Mouse (Mus musculus) T-helper 1 cell (primary cell): ENCODE measurements around the gene Asl.
"Not testable (repeated sequence)": the region's sequence is repeated elsewhere in the genome, so short reads cannot be mapped to it uniquely, and the experiment has no call there.

Experiments
- in situ Hi-C: fragments of 300-600 bp; cut with MboI, MseI; formaldehyde crosslinking; loops from one replicate; pipeline ENCODE4 v1.15.1; 2025; ENCODE audit warnings: high pct_unique_total_duplicates

The Asl gene

DNA sequence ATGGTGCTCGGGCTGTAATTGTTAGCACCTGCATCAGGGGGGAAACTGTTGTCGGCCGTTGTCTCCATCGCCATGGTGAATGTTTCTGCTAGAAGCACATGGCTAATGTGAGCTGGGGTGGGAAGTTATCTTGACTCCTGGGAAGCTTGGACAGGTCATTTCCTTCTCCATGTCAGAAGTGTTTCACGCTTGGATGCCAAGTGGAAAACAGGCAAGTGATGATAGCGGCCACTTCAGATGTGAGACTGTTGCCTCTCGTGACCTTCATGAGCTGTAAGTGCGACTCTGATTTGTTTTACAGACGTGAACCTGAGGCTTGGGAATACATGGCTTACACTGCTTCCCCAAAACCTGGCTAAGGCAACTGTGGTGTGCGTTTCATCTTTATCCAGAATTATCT, 17.5 kb upstream of the Asl start:
- in situ Hi-C loops: no loop called here

DNA sequence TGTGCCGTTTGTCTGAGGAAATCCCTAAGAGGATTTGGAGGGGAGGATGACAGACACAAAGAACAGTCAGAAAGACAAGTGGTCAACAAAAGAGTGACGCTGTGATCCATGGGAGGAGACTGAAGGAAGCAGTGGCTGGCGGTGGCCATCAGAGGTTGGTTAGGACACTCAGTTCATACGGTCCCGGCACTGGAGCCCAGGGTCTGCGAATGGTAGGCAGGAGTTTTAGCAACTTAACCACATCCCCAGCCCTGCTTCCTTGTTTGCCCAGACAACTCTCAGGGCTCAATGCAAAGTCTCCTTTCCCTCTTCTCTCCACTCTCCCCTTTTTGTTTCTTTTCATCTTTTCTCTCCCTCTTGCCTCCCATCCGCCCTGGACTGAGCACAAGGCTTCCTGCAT, 17.1 kb upstream of the Asl start:
- in situ Hi-C loops: no loop called here

DNA sequence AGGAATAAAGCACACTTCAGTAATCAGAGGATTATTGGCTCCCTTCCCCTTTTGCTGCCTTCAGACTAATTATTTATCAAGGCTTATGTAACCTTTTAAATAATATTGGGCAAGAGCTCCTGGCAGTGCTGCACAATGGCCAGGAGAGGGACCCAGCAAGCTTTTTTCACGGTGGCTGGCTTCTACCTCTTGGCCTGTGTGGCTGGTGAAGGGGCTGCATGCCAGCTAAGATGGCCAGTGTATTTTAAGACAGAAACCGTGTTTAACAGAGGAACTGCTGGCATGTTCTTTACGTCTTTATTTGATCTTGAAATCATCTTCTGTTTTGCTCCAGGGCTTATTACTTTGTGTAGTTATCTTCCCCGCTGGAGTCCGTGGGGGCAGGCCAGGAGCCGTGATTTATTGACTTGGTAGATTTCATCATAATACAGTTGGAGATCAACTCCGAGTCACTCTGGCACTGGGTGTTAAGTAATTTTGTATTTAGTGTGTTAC, 15.2 kb upstream of the Asl start:
- in situ Hi-C loops: no loop called here

DNA sequence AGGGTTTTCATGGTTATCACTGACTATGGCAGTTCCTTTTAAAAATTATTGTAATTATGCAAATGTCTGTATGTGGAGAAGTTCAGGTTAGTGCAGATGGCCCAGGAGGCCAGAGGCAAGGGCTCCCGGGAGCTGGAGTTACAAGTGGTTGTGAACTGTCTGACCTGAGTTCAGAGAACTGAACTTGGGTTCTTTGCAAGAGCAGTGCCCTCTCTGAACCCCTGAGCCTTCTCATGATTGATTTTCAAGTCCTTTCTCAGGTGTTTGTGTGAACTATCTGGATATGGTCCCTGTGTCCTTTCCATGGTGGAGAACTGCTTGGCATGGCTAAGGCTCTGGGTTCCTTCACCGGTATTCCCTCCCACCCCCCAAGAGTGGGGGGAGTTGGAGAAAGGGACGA, 14.7 kb upstream of the Asl start:
- in situ Hi-C loops: no loop called here

DNA sequence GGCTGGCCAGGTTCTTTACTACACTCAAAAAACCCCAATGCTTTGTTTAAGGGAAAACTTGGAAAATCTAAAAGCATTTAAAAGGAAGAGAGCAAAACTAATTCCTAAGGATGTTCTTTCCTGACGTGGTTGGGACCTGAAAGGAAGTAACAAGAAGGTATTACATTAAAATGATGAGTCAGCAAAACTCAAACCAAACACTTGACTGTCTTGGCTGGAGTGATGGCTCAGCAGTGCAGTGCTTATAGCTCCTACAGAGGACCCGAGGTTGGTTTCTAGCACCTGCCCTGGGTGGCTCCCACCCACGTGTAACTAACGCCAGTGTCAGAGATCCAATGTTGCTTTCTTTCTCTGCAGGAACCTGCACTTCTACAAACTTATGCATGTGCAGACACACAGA, 12.2 kb upstream of the Asl start:
- in situ Hi-C loops: no loop called here

DNA sequence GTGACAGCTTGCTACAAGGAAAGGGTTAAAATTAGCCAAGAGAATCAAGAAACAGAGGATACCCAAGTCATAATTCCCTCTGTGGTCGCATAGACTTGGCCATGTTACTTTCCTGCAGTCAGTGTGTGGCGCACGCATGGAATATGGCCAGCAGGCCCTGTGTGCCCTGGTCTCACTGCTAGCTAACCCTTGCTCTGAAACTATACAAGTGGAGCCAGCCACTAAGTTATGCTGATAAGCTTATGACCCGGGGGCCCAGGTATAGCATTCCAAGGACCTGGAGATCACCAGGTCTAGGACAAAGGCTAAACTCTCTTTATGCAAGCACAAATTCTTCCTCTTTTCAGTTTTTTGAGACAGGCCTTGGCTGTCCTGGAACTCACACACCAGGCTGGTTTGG, 11.8 kb upstream of the Asl start:
- in situ Hi-C loops: no loop called here

DNA sequence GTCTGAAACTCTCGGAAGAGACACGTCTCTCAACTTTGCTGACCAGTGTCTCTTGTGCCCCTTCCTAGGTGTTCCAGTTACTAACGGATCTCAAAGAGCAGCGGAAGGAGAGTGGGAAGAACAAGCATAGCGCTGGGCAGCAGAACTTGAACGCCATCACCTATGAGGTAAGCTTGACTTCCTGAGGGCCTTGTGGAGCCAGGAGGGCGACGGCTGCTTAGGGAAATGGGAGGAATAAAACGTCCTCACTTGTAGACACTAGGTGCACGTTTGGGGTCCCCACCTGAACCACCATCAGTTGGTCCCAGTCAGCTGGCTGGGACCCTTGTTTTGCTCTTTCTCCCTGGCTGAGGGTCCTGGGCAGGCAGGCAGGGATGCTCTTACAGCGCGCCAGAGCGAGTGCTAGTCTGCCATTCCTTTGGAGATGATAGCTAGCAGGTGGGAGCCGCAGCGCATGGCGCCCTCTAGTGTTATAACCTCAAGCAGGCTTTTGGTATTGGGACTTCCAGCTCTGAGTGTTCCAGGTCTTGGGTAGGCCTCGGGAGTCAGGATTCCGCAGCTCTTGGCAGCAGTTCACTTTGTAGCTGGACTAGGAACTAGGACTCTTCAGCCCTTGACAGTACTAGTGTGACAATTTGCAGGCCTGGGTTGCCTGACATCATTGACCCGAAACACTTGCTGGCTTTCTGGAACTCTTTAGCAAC, 8.9 kb upstream of the Asl start:
- in situ Hi-C loops: no loop called here

DNA sequence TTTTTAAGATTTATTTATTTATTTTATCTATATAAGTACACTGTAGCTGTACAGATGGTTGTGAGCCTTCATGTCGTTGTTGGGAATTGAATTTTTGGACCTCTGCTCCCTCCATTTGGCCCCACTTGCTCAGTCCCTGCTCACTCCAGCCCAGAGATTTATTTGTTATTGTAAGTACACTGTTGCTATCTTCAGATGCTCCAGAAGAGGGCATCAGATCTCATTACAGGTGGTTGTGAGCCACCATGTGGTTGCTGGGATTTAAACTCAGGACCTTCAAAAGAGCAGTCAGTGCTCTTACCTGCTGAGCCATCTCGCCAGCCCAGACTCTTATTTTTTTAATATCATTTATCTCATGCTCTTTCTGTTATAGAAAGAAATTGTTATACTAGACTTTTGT, 7.3 kb upstream of the Asl start:
- in situ Hi-C loops: not testable (repeated sequence)

DNA sequence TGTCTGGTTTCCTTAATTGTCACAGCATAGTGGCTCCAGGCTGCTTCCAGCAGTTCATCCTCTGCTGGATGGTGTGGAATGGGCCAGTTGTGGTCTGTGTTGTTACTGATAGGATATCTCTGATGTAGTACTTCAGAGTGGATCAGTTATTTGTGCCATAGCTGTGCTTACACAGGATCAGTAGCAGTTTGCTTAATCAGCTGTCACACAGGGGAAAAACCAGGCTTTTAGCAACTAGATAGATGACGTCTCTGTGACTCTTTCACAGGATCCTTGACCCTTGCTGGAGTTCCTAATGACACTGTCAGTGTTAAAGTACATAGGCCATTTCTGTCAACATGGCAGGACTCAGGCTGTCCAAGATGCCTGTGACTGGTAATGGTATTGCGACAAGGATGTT, 4.8 kb upstream of the Asl start:
- in situ Hi-C loops: no loop called here

DNA sequence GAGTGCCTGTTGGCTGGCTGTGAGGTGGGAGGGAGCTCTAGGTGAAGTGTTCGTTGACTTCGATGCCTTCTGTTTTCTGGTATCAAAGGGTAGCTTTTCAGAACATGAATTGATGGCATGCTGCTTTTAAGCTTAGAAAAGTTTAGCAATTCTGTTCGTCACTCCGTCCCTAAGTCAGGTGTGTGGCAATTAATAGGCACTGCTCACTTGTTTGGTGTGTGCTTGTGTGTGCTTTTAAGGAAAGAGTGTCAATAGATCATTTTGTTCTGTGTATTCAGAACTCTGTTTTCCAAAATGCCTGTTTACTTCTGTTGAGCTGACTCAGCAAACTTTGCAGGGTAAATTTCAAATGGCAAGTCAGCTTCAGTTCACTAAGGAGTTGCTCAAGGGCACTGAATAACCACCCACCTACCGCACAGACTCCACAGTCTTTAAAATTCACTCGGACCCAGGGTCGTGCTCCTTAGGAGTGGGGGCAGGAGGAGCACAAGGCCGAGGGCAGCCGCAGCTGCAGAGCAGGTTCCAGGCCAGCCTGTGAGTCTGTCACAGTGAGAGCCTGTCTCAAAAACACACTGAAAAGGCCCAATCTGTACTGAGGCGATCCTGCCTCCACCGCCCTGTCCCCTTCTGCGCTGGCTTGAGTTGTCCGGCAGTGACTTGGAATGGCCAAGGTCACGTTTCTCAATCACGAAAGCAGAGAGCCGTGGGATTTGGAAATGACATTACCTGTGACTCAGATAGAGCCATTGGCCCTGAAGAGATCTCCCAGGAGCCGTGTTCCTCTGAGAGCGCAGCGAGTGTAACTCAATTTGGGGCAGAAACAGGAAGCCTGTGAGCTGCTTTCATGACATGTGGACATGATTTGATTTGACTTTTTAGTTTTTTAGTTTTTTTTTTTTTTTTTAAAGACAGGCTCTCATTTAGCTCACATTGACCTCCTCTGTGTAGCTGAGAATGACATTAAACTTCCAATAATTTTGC, 2.7 kb upstream of the Asl start:
- in situ Hi-C loops: no loop called here

DNA sequence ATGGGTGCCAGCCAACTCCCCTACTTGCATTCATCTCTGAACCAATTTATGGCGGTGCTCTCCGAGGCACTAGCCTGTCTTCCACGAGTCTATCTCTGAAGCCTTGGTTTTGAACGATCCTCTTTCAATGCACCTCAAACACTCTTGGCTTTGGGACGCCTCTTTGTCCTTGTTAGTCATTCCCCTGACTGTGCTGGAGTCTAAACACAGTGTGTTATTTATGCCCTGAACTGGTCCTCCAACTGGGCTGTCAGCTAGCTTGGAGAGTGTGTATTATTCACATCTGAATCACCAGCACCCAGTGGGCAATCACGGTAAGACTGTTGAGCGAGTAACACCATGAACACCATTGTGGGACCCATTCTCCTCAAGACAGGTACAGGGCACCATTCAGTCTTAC, 1.4 kb downstream of the Asl start:
- in situ Hi-C loops: no loop called here

DNA sequence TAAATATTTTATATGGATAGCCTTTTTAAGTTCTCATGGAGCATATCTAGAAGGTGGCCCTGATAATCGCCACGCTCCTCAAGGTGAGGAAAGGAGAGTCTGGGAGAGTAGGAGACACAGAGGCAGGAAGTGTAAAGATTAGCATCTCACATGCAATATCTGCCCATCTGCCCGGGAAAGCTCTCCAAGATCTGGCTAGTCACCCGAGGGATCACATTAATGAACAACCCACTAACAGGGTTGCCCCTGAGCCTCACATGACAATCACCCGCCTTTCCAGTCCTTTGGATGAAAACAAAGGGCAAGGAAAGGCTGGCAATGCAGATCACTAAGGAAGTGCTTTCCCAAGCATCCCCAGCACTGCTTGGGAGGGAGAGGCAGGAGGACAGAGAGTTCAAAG, 1.9 kb downstream of the Asl start:
- in situ Hi-C loops: no loop called here

DNA sequence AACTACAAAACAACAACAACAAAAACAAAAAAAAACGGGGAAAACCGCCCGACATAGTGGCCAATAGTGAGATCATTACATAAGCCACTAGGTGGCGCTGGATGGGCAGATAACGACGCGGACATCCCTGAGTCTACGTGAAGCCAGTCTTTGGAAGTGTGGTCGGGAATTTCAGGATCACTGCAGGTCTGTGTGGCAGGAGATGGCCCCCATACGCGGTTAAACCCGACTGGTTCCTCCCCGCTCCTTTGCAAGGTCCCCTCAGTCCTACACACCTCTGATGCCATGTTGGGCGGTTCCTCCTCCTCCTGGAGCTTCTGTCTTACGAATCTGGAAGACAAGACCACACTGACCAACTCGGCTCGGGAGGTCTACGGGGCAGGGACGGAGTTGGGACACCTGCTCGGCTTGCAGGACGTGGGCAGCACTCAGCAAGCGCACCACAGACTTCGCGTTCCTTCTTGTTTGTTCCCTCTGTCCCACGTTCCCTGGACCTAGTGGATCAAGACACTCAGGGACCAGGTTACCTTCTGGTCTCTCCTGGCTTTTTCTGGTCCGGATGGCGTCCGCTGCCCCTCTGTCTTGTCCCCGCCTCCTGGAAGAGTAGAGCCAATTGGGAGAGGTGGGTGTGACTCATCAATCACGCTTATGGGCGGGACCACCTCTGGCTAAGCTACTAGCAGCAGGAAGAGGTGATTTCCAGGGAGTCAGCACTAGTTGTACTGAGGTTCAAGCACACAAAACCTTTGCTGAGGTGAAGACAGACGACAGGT, 5.1 kb downstream of the Asl start:
- in situ Hi-C loops: no loop called here

DNA sequence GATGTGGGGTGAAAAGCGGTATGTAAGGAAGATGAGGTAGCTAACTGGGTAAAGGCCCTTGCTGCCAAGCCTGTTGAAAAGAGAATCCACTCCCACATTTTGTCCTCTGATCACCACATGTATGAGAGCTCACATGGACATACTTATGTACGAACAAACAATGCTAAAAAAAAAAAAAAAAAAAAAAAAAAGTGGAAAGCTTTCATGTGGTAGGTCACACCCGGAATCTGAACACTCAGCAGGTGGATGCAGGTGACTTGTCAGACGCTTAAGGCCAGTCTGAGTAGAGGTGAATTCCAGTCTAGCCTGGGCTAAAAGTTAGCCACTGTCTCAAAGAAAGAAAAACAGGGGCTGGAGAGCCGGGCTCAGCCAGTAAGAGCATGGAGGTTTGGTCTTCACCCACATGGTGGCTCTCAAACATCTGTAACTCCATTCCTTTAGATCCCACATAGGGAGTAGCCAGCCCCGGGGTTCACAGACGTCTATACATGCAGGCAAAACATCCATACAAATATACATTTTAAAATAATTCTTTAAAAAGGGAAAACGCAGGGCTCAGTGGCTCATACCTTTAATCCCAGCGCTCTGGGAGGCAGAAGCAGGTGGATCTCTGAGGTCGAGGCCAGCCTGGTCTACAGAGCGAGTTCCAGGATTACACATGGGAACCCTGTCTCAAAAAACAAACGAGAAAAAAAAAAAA, 5.8 kb downstream of the Asl start:
- in situ Hi-C loops: no loop called here

DNA sequence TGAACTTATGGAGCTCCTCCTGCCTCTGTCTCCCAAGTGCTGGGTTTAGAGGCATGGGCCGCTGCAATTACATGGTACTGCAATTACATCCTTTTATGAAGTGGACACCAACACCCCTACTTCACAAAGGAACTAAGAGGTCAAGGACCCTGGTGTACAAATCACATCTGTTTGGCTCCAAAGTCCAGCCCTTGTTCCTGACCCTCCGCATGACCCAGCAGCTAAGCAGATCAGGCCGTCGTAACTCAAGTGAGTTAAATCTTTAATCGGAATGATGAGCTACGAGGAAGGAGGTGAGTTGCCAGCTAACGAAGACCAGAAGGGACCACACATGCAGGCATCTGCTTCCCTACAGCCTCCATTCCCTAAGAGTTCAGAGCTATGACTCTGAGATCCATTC, 6.7 kb downstream of the Asl start:
- in situ Hi-C loops: no loop called here

DNA sequence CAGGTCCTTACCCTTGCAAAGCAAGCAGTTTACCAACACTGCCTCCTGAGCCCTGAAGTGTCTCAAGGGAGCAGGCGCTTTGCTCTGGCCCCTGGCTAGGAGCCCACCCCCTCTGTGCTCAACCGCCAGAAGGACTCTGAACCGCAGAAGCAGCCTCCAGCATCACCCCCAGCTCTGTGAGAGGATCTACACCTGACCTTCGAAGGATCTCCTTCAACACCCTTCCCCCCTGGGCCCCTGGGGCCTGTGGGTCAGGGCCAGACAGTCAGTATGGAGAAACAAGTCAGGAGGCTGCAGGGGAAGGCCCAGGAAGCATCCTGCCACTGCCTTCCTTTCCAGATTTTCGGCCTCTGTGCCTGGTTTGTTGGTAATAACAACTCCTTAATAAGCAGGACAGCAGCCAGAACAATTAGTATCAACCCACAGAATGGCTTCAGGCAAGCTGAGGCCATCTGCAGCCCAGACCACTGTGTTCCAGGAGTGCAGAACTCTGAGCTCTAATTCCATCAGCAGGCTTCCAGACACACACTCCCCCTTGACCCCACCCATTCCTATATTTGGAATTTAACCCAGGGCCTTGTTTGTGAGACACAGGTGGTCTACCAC, 7.6 kb downstream of the Asl start:
- in situ Hi-C loops: no loop called here

DNA sequence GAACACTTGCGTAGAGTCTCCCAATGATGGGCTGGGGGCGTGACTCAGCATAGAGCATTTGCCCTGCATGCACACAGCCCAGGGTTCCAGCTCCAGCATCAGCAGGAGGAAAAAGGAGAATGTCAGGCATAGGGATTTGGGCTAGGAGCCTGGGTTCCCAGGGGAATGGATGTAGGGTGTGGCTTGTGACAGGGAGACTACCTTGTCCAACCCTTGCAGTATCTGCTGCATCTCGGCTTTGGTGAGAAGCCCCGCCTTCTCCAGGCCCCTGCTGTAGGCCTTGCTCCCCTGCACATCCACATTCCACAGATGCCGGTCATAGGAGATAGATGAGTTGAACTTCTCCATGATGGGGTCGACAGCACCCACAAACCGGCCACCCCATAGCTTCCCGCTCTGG, 9.6 kb downstream of the Asl start:
- in situ Hi-C loops: no loop called here

DNA sequence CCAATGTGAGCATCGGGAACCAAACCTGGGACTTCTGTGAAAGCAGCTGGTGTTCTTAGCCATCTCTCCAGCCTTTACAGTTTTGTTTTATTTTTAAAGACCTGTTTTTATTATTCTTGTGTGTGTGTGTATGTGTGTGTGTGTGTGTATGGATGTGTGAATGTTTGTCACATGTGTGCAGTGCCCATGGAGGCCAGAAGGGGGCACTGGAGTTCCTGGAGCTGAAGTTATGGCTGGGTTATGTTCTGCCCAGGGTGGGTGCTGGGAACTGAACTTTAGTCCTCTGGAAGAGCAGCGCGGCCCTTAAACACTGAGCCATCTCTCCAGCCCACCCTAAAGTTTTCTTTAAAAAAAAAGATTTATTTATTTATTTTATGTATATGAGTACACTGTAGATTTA, 13.9 kb downstream of the Asl start:
- in situ Hi-C loops: no loop called here

DNA sequence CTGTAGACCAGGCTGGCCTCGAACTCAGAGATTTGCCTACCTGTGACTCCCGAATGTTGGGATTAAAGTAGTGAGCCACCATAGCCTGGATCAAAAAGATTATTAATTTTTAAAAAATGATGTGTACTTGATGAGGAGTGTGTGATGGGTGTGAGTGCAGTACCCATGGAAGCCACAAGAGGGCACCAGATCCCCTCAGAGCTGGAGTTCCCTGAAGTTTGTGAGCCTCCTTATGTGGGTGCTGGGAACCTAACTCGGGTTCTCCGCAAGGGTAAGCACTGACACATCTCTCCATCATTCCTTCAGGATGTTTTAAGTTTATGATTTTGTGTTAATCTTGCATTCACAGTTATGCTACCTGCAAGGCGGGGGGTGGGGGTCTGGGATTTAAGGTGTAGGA, 18.1 kb downstream of the Asl start:
- in situ Hi-C loops: no loop called here

DNA sequence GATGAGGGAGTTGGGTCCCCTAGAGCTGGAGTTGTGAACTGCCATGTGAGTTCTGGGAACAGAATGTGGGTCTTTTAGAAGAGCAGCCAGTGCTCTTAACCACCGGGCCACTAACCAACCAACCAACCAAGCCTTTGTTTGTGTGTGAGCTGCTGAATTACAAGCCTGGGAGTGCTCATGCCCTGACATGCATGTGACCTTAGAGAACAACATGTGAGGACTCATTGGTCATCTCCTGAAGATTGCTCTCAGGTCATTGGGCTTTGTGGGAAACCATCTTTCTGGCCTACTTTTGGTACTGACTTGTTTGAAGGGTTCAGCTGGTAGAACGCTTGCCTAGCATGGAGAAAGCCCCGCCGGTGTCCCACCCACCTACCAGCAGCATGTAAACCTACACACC, 19.3 kb downstream of the Asl start:
- in situ Hi-C loops: no loop called here

DNA sequence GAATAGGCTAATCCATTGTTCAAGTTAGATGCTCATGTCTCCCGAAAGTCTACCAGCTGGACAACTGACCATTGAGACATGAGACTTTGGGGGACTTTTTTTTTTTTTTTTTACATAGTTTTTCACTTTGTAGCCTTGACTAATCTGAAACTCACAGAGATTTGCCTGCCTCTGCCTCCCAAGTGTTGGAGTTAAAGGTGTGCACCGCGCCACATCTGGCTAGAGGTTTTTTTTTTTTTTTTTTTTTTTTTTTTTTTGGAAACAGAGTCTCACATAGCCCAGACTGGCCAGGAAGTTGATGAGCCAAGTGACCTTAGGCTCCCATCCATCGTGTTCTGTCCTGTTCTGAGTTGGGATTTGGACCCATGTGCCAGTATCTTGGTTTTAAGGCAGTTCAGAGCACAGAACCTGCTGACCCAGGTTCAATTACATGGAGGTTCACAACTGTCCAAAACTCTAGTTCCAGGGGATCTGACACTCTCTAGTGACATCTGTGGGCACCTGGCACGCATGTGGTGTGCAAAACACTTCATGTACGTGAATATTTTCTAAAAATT, 20.9 kb downstream of the Asl start:
- in situ Hi-C loops: no loop called here
